Mouse (Mus musculus) limb, embryonic 10.5 days (tissue): Measurements from ENCODE around the gene Eme2. TPM values are rescaled to one million over a fixed set of nuclear protein-coding genes. Genes with fewer than 3 reads are reported as not detected.

Source experiments
- DNase-seq: peaks from one replicate; pipeline ENCODE4 v3.0.0-alpha.2; 2017; ENCODE audit warnings: low spot score
- H3K27ac ChIP-seq: fragments of 300-500 bp; sonication (generic); 2 replicates; pipeline ENCODE4 v1.5.1; 2016; ENCODE audit warnings: mild to moderate bottlenecking
- H3K27me3 ChIP-seq: fragments of 300-500 bp; sonication (generic); 2 replicates; pipeline ENCODE4 v1.6.1; 2016; ENCODE audit warnings: low read depth, mild to moderate bottlenecking; ENCODE audit not compliant: poor library complexity, severe bottlenecking
- H3K36me3 ChIP-seq: fragments of 300-500 bp; sonication (generic); 2 replicates; pipeline ENCODE4 v1.6.1; 2016; ENCODE audit warnings: mild to moderate bottlenecking, moderate library complexity
- H3K4me1 ChIP-seq: fragments of 300-500 bp; sonication (generic); 2 replicates; pipeline ENCODE4 v1.6.1; 2016
- H3K4me3 ChIP-seq: fragments of 300-500 bp; sonication (generic); 2 replicates; pipeline ENCODE4 v1.5.1; 2016; ENCODE audit warnings: mild to moderate bottlenecking, moderate library complexity
- H3K9me3 ChIP-seq: fragments of 300-500 bp; sonication (generic); replicated peaks from 2 replicates; pipeline ENCODE4 v1.6.1; 2016; ENCODE audit warnings: mild to moderate bottlenecking
- WGBS: fragments of 180-500 bp; shearing (Covaris S2); methylation state at CpG from one replicate; pipeline ENCODE4 v1.1.7; 2016; 5-methylcytosine and 5-hydroxymethylcytosine counted together
- polyA plus RNA-seq: library from polyadenylated mRNA; unstranded; fragments of >200 nt; fragmentation: Nextera tagmentation; extraction: Ambion mirVana; gene quantifications from 2 replicates; pipeline ENCODE4 v1.2.1, GENCODE M21; 2016

Eme2 gene
- polyA plus RNA-seq, 1 experiment from 2014 or later: 30.6 TPM

GRCm38 (mm10) chr17:24856589-24856988, 38.3 kb downstream of the Eme2 start:
- no peak overlapping the region for H3K4me3 ChIP-seq
- no peak for DNase-seq
- H3K9me3 ChIP-seq: no peaks in the 10 kb centered on the region
- H3K4me1 ChIP-seq: no peaks in the 10 kb centered on the region; the same call in 1 of the 2 replicates
- peaks cover 4% of the 10 kb centered on the region for H3K27me3 ChIP-seq
- no peak overlapping the region for H3K27ac ChIP-seq
- peaks cover 30% of the 10 kb centered on the region for H3K36me3 ChIP-seq
- 88% methylated on average over 13 of the region's 13 CpGs for WGBS

- Histone ChIP-seq H3K4me3 (no peak overlapping the region), H3K4me1 (peaks cover 5% of the 10 kb centered on the region), H3K36me3 (peaks cover 25% of the 10 kb centered on the region), H3K27ac (no peak overlapping the region), H3K9me3 (no peaks in the 10 kb centered on the region), H3K27me3 (peaks cover 10% of the 10 kb centered on the region)
- WGBS: 80% methylated on average over 3 of the region's 3 CpGs
- DNase-seq: no peak
Measured at GRCm38 (mm10) chr17:24855838-24856464, 38.9 kb downstream of the Eme2 start.

- H3K4me3 ChIP-seq: peak overlapping the region; percentile 81
- H3K4me1 ChIP-seq: peaks cover 23% of the 10 kb centered on the region
- H3K27ac ChIP-seq: no peak overlapping the region
- no peaks in the 10 kb centered on the region for H3K9me3 ChIP-seq
- DNase-seq: no peak
- H3K36me3 ChIP-seq: peaks cover 14% of the 10 kb centered on the region
- H3K27me3 ChIP-seq: peaks cover 11% of the 10 kb centered on the region
- WGBS: 84% methylated on average over 10 of the region's 10 CpGs
Measured at GRCm38 (mm10) chr17:24851381-24852125, 43.3 kb downstream of the Eme2 start.

- peaks cover 23% of the 10 kb centered on the region for H3K4me1 ChIP-seq
- 1% methylated on average over 20 of the region's 20 CpGs for WGBS
- peak overlapping the region; percentile 81 for H3K4me3 ChIP-seq
- H3K9me3 ChIP-seq: no peaks in the 10 kb centered on the region
- DNase-seq: no peak
- peaks cover 11% of the 10 kb centered on the region for H3K27me3 ChIP-seq
- H3K27ac ChIP-seq: peak overlapping the region; percentile 93
- 0 out of 2 replicates have a peak, but pooled peaks cover 8% of the 10 kb centered on the region for H3K36me3 ChIP-seq
Measured at GRCm38 (mm10) chr17:24850773-24851127, 44.1 kb downstream of the Eme2 start.

GRCm38 (mm10) chr17:24850065-24850772, 44.7 kb downstream of the Eme2 start, which contains the start of gene Fahd1:
Gene Fahd1 (minus strand): TSS chr17:24850364.
- H3K27ac ChIP-seq: peak within 1 kb of the TSS; percentile 93
- peak within 1 kb of the TSS; percentile 81 for H3K4me3 ChIP-seq
- DNase-seq: peak; percentile 95
- H3K27me3 ChIP-seq: peaks cover 11% of the 10 kb centered on the region
- peaks cover 23% of the 10 kb centered on the region for H3K4me1 ChIP-seq
- WGBS: 0% methylated on average over 58 of the region's 58 CpGs
- no peaks in the 10 kb centered on the region for H3K9me3 ChIP-seq
- 0 out of 2 replicates have a peak, but pooled peaks cover 8% of the 10 kb centered on the region for H3K36me3 ChIP-seq

GRCm38 (mm10) chr17:24849733-24850064, 45.2 kb downstream of the Eme2 start:
- Histone ChIP-seq H3K27ac (peak overlapping the region; percentile 93), H3K4me3 (peak overlapping the region; percentile 81), H3K4me1 (peaks cover 23% of the 10 kb centered on the region), H3K27me3 (peaks cover 13% of the 10 kb centered on the region), H3K36me3 (0 out of 2 replicates have a peak, but pooled peaks cover 8% of the 10 kb centered on the region), H3K9me3 (no peaks in the 10 kb centered on the region)
- DNase-seq: no peak
- under 1% methylated on average over 21 of the region's 21 CpGs for WGBS

GRCm38 (mm10) chr17:24848600-24849031, 46.3 kb downstream of the Eme2 start:
- H3K4me3 ChIP-seq: peak overlapping the region; percentile 81
- peaks cover 27% of the 10 kb centered on the region for H3K4me1 ChIP-seq
- DNase-seq: no peak
- no peak overlapping the region for H3K27ac ChIP-seq
- H3K36me3 ChIP-seq: 0 out of 2 replicates have a peak, but pooled peaks cover 5% of the 10 kb centered on the region
- no peaks in the 10 kb centered on the region for H3K9me3 ChIP-seq
- peaks cover 20% of the 10 kb centered on the region for H3K27me3 ChIP-seq

- WGBS: 97% methylated on average over 1 of the region's 1 CpGs
- peaks cover 20% of the 10 kb centered on the region for H3K27me3 ChIP-seq
- H3K36me3 ChIP-seq: no peaks in the 10 kb centered on the region
- DNase-seq: no peak
- H3K27ac ChIP-seq: no peak overlapping the region
- H3K9me3 ChIP-seq: no peaks in the 10 kb centered on the region
- no peak overlapping the region for H3K4me3 ChIP-seq
- peaks cover 27% of the 10 kb centered on the region for H3K4me1 ChIP-seq
Measured at GRCm38 (mm10) chr17:24847386-24847785, 47.5 kb downstream of the Eme2 start.

GRCm38 (mm10) chr17:24844525-24844924, 50.4 kb downstream of the Eme2 start:
- WGBS: 38% methylated on average over 9 of the region's 9 CpGs
- Histone ChIP-seq H3K4me1 (peaks cover 16% of the 10 kb centered on the region), H3K9me3 (no peaks in the 10 kb centered on the region), H3K27ac (no peak overlapping the region), H3K36me3 (no peaks in the 10 kb centered on the region), H3K27me3 (peaks cover 12% of the 10 kb centered on the region; the same call in 1 of the 2 replicates), H3K4me3 (no peak overlapping the region)
- DNase-seq: no peak

GRCm38 (mm10) chr17:24842631-24843030, 52.3 kb downstream of the Eme2 start:
- H3K9me3 ChIP-seq: no peaks in the 10 kb centered on the region
- peaks cover 12% of the 10 kb centered on the region; the same call in 1 of the 2 replicates for H3K27me3 ChIP-seq
- no peak for DNase-seq
- H3K36me3 ChIP-seq: no peaks in the 10 kb centered on the region
- WGBS: 61% methylated on average over 2 of the region's 2 CpGs
- no peak overlapping the region for H3K4me3 ChIP-seq
- H3K27ac ChIP-seq: no peak overlapping the region
- peaks cover 4% of the 10 kb centered on the region; the same call in 1 of the 2 replicates for H3K4me1 ChIP-seq

- Histone ChIP-seq H3K36me3 (no peaks in the 10 kb centered on the region), H3K4me3 (no peak overlapping the region), H3K27ac (no peak overlapping the region), H3K27me3 (peaks cover 12% of the 10 kb centered on the region; the same call in 1 of the 2 replicates), H3K9me3 (no peaks in the 10 kb centered on the region), H3K4me1 (peaks cover 4% of the 10 kb centered on the region; the same call in 1 of the 2 replicates)
- no peak for DNase-seq
- 48% methylated on average over 4 of the region's 4 CpGs for WGBS
Measured at GRCm38 (mm10) chr17:24841133-24841532, 53.8 kb downstream of the Eme2 start.

- no peak for DNase-seq
- Histone ChIP-seq H3K4me3 (no peak overlapping the region), H3K36me3 (no peaks in the 10 kb centered on the region), H3K4me1 (peaks cover 4% of the 10 kb centered on the region; the same call in 1 of the 2 replicates), H3K27me3 (peaks cover 12% of the 10 kb centered on the region; the same call in 1 of the 2 replicates), H3K9me3 (no peaks in the 10 kb centered on the region), H3K27ac (no peak overlapping the region)
- 65% methylated on average over 5 of the region's 5 CpGs for WGBS
Measured at GRCm38 (mm10) chr17:24840341-24840740, 54.5 kb downstream of the Eme2 start.
